Mouse (Mus musculus): ENCODE data around the gene Gm10972.
A peak's percentile ranks its signal among the peaks of the same experiment; 100 is the strongest.
"Not testable (repeated sequence)": the region's sequence is repeated elsewhere in the genome, so short reads cannot be mapped to it uniquely, and the experiment has no call there.

DNA sequence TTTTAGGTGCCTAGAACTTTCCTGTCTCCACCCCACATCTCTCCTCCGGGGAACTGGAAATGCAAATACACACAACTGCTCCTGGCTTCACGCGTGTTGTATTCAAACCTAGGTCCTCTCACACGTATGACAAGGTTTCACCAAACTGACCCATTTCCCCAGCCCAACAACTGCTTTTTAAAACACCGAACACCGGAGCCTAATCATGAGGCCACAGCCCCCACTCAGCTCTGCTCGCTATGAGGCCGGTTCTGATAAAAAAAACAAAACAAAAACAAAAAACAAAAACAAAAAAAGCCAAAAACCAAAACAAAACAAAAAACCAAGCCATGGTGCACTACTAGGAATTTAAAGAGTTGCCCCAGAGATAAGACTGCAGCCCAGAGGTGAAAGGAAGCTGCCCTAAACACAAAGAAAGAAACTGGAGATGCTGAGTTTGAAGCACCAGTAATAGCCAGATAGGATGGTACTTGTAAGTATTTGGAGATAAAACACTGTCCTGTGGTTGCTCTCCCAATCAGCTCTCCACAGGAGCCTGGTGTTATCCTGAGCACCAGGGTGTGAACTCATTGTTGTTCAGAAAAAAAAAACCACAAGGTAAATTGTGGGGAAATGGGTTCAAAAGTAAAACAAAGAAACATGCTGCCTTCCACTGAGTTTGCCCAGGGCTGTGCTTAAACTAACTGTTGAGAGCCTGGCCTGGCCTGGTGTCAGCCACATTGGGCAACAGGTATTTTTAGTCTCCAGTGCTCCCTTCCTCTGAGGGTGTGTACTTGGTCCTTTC is 43.3 kb downstream of the Gm10972 start:
- TF ChIP-seq CTCF (IDR thresholded peaks at IDR 0.05 in 2 of 3, conservative IDR thresholded peaks at IDR 0.05 in 1 of 3; ENCODE audit: control insufficient read depth in 1 of 3, insufficient read depth in 1 of 3, low read depth in 2 of 3, low read length in 3 of 3, poor library complexity in 1 of 3, severe bottlenecking in 1 of 3) = not testable (repeated sequence)
- 0 out of 4 replicates have a peak, but pooled peaks of 1 of the 2 experiments have one; percentile 29 for TF ChIP-seq POLR2A (IDR thresholded peaks at IDR 0.05; ENCODE audit: control insufficient read depth in 1 of 2, insufficient read depth in 1 of 2, low read depth in 1 of 2, low read length in 2 of 2, poor library complexity in 1 of 2)
- peak; percentile 93 for TF ChIP-seq ETS1 (IDR thresholded peaks at IDR 0.05; ENCODE audit: low read depth, low read length)
- 0 out of 2 replicates have a peak, but pooled peaks have one; percentile 27 for TF ChIP-seq POLR2AphosphoS2 (IDR thresholded peaks at IDR 0.05; ENCODE audit: low read length)

Data from MEL (cell line).